In the genomic region with DNA sequence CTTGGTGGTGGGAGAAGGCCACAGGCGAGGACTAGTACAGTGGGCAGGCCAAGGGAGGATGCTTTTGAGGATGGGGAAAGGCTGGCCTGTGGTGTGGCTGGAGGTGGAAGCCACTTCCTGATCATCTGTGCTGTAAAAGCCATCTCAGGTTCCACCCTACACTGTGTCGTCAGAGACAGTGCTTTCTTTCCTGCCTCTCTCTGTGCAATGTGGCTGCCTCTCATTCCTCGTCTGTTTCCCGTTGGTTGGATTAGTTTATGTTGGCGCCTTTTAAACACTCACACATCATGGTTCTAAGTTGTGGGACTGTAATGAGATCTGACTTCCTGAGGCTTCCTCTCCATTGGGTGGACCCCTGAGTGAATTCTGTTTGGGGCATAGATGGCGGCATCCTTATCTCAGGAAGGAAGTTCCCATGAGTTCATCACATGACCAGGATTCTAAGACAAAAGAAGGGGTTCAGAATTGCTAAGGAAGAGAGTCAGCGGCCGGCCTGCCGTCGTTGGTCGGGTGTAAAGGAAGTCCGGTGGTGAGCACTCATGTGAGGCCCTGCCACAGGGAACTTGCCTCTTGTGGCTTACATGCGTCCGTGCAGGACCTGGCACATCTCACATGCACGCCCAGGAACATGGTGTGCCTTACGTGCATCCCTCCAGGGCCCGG, we compare ENCODE assay signal across 8 mouse cellular contexts.
DNase-seq lines count a peak whose midpoint lies in the region; ATAC-seq lines count a peak whose summit lies in the region.

No protein-coding gene starts in this region.

- peak overlapping the region; percentile 59 for H3K27ac ChIP-seq in liver, embryonic 13.5 days

- no peak overlapping the region for H3K4me3 ChIP-seq in liver, embryonic 13.5 days (replicated peaks)

- peaks cover 85% of the 10 kb centered on the region for H3K4me1 ChIP-seq in liver, embryonic 13.5 days (replicated peaks)

- peak overlapping the region; percentile 20; the same call in 1 of the 2 replicates for H3K4me2 ChIP-seq in liver, embryonic 13.5 days

- WGBS in liver, embryonic 13.5 days (ENCODE audit: insufficient replicate concordance), result 18% methylated on average over 17 of the region's 17 CpGs

- peak; percentile 25; the same call in 1 of the 2 replicates for ATAC-seq in liver, embryonic 13.5 days (ENCODE audit: low read depth)

- H3K27me3 ChIP-seq in liver, embryonic 13.5 days, result no peaks in the 10 kb centered on the region

- H3K36me3 ChIP-seq in liver, embryonic 13.5 days, result peaks cover 3% of the 10 kb centered on the region; the same call in 1 of the 2 replicates

- H3K9ac ChIP-seq in liver, embryonic 13.5 days, result no peak overlapping the region

- peak; percentile 58 for DNase-seq in thymus, postnatal 0 days (ENCODE audit: low spot score)
- no peak for DNase-seq in thymus, postnatal 10 days (ENCODE audit: low spot score in 2 of 2)
- peak; percentile 51 for DNase-seq in heart, postnatal 25 days (ENCODE audit: low spot score)
- no peak for DNase-seq in liver, embryonic 13.5 days
- DNase-seq in naive thymus-derived CD4-positive, alpha-beta T cell, adult 2 months (ENCODE audit: low read depth), result peak; percentile 79
- DNase-seq in c-Kit-positive CD71-positive TER-119-positive erythroid progenitor cells, embryonic 14.5 days (ENCODE audit: low spot score), result no peak
- DNase-seq in left cerebral cortex, adult 9 months (ENCODE audit: low spot score in 2 of 2), result no peak
- DNase-seq in embryo, embryonic 9.5 days (ENCODE audit: extremely low spot score), result no peak

- no peaks in the 10 kb centered on the region for H3K9me3 ChIP-seq in liver, embryonic 13.5 days (replicated peaks)

- intact Hi-C loops in heart, postnatal 25 days (cut with DNase I), result loop anchor here (2.0 kb wide), 1 partner anchor 14 kb away; no protein-coding TSS in a partner anchor

Comparison
In these comparisons a context has a peak if more than half of its experiments do, and no peak if none do; other contexts are left out.
1. DNase-seq: peak in thymus, postnatal 0 days (single experiment), heart, postnatal 25 days (single experiment) and naive thymus-derived CD4-positive, alpha-beta T cell, adult 2 months (single experiment); none in thymus, postnatal 10 days (0 of 2), liver, embryonic 13.5 days (single experiment), c-Kit-positive CD71-positive TER-119-positive erythroid progenitor cells, embryonic 14.5 days (single experiment), left cerebral cortex, adult 9 months (0 of 2) and embryo, embryonic 9.5 days (single experiment).